Mouse (Mus musculus): ENCODE data around the gene Fam83g.

GRCm38 (mm10) chr11:61674151-61674838, 9.6 kb upstream of the Fam83g start:
- TF ChIP-seq CTCF (IDR thresholded peaks at IDR 0.05; ENCODE audit: low read depth), result no peak
- TF ChIP-seq EP300 (IDR thresholded peaks at IDR 0.05; ENCODE audit: low read depth), result no peak
